Mouse (Mus musculus) embryo, embryonic 11.5 days (tissue): ENCODE data around the gene Slc38a5.
A peak's percentile ranks its signal among the peaks of the same experiment; 100 is the strongest.

ENCODE experiments used
- DNase-seq: peaks from one replicate; pipeline ENCODE4 v3.0.0-alpha.2; 2012; ENCODE audit warnings: low read depth, low spot score

Gene Slc38a5

DNA sequence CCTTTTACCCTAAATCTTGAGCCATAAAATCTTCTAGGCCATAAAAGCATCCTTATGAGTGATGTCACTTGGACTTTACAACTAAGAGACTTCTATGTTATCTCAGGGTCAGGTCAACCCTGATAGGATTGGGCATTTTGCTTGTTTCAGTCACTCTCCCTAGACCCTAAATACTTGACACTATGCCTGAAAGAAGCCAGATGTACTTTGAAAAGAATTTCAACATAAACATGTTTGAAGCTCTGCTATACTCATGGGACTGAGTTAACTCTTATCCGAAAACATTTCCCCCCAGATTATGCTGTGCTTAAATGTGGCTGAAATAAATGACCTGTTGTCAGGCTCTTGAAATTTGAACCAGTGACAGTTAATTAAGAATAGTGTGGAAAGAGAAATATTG lies 38.4 kb downstream of the Slc38a5 start:
- no peak for DNase-seq

DNA sequence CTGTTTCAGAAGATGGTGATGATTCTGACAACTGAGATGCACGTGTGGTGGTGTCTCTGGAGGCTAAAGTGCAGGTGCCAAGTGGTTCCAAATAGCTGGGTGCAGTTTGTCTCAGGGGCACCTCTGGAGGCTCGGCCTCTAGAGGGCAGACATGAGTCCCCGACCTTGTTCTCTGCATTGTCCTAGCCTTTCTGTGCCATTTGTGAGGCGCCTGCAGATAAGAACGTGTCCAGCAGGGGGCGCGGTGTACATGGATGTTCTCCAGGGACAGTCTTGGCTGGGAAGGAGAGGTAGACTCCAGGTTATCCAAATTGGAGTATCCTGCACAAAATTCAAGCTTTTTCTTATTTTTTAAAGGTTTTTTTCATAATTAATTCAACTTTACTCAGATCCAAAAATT lies 44.0 kb downstream of the Slc38a5 start:
- DNase-seq = peak; percentile 7

DNA sequence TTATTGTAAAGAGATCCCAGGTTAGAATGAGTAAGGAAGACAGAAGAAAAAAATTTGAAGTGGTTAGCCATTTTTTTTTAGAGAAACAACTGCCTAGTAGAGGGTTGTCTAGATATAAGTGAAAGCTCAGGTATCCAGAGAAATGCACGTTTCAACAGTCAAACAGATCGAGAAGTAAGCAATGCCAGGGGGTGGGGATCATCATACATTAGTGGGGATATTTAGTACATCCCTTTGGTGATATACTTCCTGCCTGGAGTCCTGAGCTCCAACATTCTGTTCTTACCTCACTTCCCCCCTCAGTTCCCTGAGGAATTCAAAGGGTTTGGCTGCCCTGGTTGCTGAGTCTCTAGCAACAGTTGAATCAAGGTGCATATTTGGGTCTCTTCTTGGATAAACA lies 56.2 kb downstream of the Slc38a5 start, which contains the start of gene Ssxb10:
TSS of gene Ssxb10 (plus strand) at position 301 of the 400 bp plus-strand sequence.
- no peak for DNase-seq
